Mouse (Mus musculus) C2C12 (cell line): Measurements from ENCODE around the gene Mapk11.

Source experiments
- CEBPB ChIP-seq: IDR thresholded peaks from one replicate; pipeline ENCODE4 v1.6.1; 2011; ENCODE audit warnings: low read depth, mild to moderate bottlenecking, control low read depth, moderate library complexity
- CTCF ChIP-seq: IDR thresholded peaks from one replicate; pipeline ENCODE4 v1.5.1; 2011; ENCODE audit not compliant: control insufficient read depth, insufficient read depth, insufficient read length
- FOSL1 ChIP-seq: IDR thresholded peaks from one replicate; pipeline ENCODE4 v1.8.0; 2011; ENCODE audit warnings: mild to moderate bottlenecking, low read length; ENCODE audit not compliant: poor library complexity, insufficient read depth, severe bottlenecking
- USF1 ChIP-seq: IDR thresholded peaks from one replicate; pipeline ENCODE4 v1.6.1; 2011; ENCODE audit warnings: low read depth, mild to moderate bottlenecking, control low read depth, moderate library complexity

GRCm38 (mm10) chr15:89171526-89172051 lies 22.2 kb upstream of the Mapk11 start:
- no peak for TF ChIP-seq CTCF
- no peak for TF ChIP-seq CEBPB
- no peak for TF ChIP-seq FOSL1
- TF ChIP-seq USF1, result no peak
